ENCODE assay signal across 8 mouse cellular contexts in the genomic region with DNA sequence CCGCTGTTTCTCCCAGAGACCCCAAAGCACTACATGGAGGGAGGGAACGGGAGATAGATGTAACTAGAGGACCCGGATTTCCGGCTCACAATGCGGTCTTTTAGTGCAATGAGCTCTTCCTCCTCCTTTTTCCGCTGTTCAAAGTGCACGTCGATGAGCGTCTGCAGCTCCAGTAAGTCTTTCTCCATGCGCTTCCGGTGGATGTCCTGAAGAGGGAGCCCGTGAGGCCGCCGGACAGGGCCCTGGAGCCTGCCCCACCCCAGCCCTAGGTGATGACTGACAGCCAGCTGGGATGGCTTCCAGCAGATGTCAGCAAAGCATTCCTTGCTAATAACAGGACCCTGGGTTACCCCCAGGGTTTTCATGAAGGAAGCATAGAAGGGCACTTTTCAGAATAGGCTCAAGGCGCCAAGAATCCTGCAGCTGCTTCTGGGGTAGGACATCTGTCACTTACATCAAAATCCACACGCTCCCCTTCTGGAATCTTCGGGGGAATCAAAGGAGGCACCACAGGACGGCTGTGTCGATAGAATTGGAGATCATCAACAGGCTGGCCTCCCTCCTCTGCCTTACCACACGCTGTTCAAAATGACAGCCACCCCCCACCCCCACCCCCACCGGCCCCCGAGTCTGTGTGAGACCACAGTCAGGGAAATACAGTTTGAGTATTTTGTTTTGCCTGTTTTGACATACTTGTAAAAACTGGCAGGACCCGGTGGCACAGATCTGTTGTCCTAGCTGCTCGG. TPM values are rescaled to one million over a fixed set of nuclear protein-coding genes. Genes with fewer than 3 reads are reported as not detected.
DNase-seq lines count a peak whose midpoint lies in the region; ATAC-seq and TF ChIP-seq lines count a peak whose summit lies in the region.

No protein-coding gene starts in this region.

- TF ChIP-seq CTCF in brain, embryonic 14.5 days (IDR thresholded peaks at IDR 0.05; ENCODE audit: borderline replicate concordance, extremely low read depth, insufficient read depth, insufficient read length): peak; percentile 83

- no peaks in the 10 kb centered on the region for H3K4me1 ChIP-seq in forebrain, embryonic 14.5 days (ENCODE audit: control insufficient read depth, insufficient read depth, low read length)
- peaks cover 19% of the 10 kb centered on the region for H3K4me1 ChIP-seq in hindbrain, embryonic 10.5 days (replicated peaks)

- 16% methylated on average over 24 of the region's 24 CpGs for WGBS in forebrain, embryonic 14.5 days
- WGBS in hindbrain, embryonic 10.5 days: 14% methylated on average over 24 of the region's 24 CpGs

- TF ChIP-seq POLR2A in brain, embryonic 14.5 days (IDR thresholded peaks at IDR 0.05; ENCODE audit: borderline replicate concordance, extremely low read depth, insufficient read depth, insufficient read length, poor library complexity, severe bottlenecking): no peak

- peak; percentile 74 for ATAC-seq in forebrain, embryonic 14.5 days
- peak; percentile 82 for ATAC-seq in megakaryocyte-erythroid progenitor cell, adult 5-6 weeks (replicated peaks; ENCODE audit: low FRiP score, low TSS enrichment, poor library complexity, severe bottlenecking)

- H3K27ac ChIP-seq in forebrain, embryonic 14.5 days (ENCODE audit: low read depth, low read length): no peak overlapping the region
- H3K27ac ChIP-seq in hindbrain, embryonic 10.5 days: peak overlapping the region; percentile 50; the same call in 1 of the 2 replicates

- no peaks in the 10 kb centered on the region for H3K9me3 ChIP-seq in forebrain, embryonic 14.5 days (replicated peaks; ENCODE audit: control insufficient read depth, low read length)
- peaks cover 7% of the 10 kb centered on the region; the same call in 1 of the 2 replicates for H3K9me3 ChIP-seq in hindbrain, embryonic 10.5 days

- H3K9ac ChIP-seq in forebrain, embryonic 14.5 days (ENCODE audit: low read length): no peak overlapping the region

- no peaks in the 10 kb centered on the region for H3K27me3 ChIP-seq in forebrain, embryonic 14.5 days (replicated peaks; ENCODE audit: control insufficient read depth, insufficient read depth, low read length)
- peaks cover 16% of the 10 kb centered on the region for H3K27me3 ChIP-seq in hindbrain, embryonic 10.5 days (ENCODE audit: insufficient read depth, poor library complexity, severe bottlenecking)

- DNase-seq in cerebellum, adult 18-20 months: peak; percentile 54 to 64
- DNase-seq in cerebellum, adult 9-10 months: no peak
- peak; percentile 88 for DNase-seq in brain, embryonic 14.5 days (ENCODE audit: low read depth)
- peak; percentile 82 for DNase-seq in forebrain, embryonic 14.5 days (ENCODE audit: low spot score)
- peak; percentile 86 for DNase-seq in hindbrain, embryonic 10.5 days (ENCODE audit: low spot score)
- DNase-seq in layer of hippocampus, postnatal 36 days: peak; percentile 29 to 34
- DNase-seq in spleen, adult 12 weeks (ENCODE audit: low spot score): peak; percentile 54

- no peak overlapping the region for H3K4me3 ChIP-seq in forebrain, embryonic 14.5 days (ENCODE audit: low read depth, low read length)
- H3K4me3 ChIP-seq in hindbrain, embryonic 10.5 days: 0 out of 2 replicates have a peak overlapping the region, but pooled peaks have one; percentile 13

- H3K36me3 ChIP-seq in forebrain, embryonic 14.5 days (ENCODE audit: control insufficient read depth, insufficient read depth, low read length): no peaks in the 10 kb centered on the region
- no peaks in the 10 kb centered on the region for H3K36me3 ChIP-seq in hindbrain, embryonic 10.5 days

- H3K4me2 ChIP-seq in forebrain, embryonic 14.5 days (ENCODE audit: low read length): no peak overlapping the region

RNA-seq across cellular contexts. Expression of a gene that starts 6.1 kb away (rescaled TPM):
- 3.3 and 3.9 TPM in 2 replicates for polyA plus RNA-seq in brain, embryonic 14.5 days (2012; rRNA removed)
- polyA plus RNA-seq in forebrain, embryonic 14.5 days (2014; fragmentation: Nextera tagmentation; extraction: Ambion mirVana): 1.4 and 2.3 TPM in 2 replicates
- 5.7 and 6.2 TPM in 2 replicates for polyA plus RNA-seq in hindbrain, embryonic 10.5 days (2016; fragmentation: Nextera tagmentation; extraction: Ambion mirVana)
- total RNA-seq in layer of hippocampus, postnatal 36 days (2021): 1 to 10 TPM; 1.1 to 4.2 TPM
- total RNA-seq in megakaryocyte-erythroid progenitor cell, adult 5-6 weeks (2014; fragmentation: Nextera tagmentation): 1.4 TPM in 1 of 2 replicates, not detected in the other
- total RNA-seq in megakaryocyte-erythroid progenitor cell, adult 5-6 weeks (2017): 0.95 and 3.0 TPM in 2 replicates

RNA-seq across cellular contexts. Expression of a gene that starts 8.6 kb away (rescaled TPM):
- polyA plus RNA-seq in brain, embryonic 14.5 days (2012; rRNA removed): 61.5 and 104 TPM in 2 replicates
- 29.4 and 32.1 TPM in 2 replicates for polyA plus RNA-seq in forebrain, embryonic 14.5 days (2014; fragmentation: Nextera tagmentation; extraction: Ambion mirVana)
- 40.8 and 45.8 TPM in 2 replicates for polyA plus RNA-seq in hindbrain, embryonic 10.5 days (2016; fragmentation: Nextera tagmentation; extraction: Ambion mirVana)
- 100 to 1,000 TPM; 146 to 164 TPM for total RNA-seq in layer of hippocampus, postnatal 36 days (2021)
- 118 and 125 TPM in 2 replicates for total RNA-seq in megakaryocyte-erythroid progenitor cell, adult 5-6 weeks (2014; fragmentation: Nextera tagmentation)
- total RNA-seq in megakaryocyte-erythroid progenitor cell, adult 5-6 weeks (2017): 85.0 and 96.2 TPM in 2 replicates

RNA-seq across cellular contexts. Expression of a gene that starts 14.0 kb away (rescaled TPM):
- 4.2 and 4.3 TPM in 2 replicates for polyA plus RNA-seq in brain, embryonic 14.5 days (2012; rRNA removed)
- polyA plus RNA-seq in forebrain, embryonic 14.5 days (2014; fragmentation: Nextera tagmentation; extraction: Ambion mirVana): 0.81 and 1.7 TPM in 2 replicates
- polyA plus RNA-seq in hindbrain, embryonic 10.5 days (2016; fragmentation: Nextera tagmentation; extraction: Ambion mirVana): 2.5 and 3.5 TPM in 2 replicates
- 1 to 10 TPM in 1 of 2 experiments, under 1 TPM in 1; 0.70 to 1.3 TPM for total RNA-seq in layer of hippocampus, postnatal 36 days (2021)
- 2.1 and 10.2 TPM in 2 replicates for total RNA-seq in megakaryocyte-erythroid progenitor cell, adult 5-6 weeks (2014; fragmentation: Nextera tagmentation)
- 2.4 TPM in 1 of 2 replicates, not detected in the other for total RNA-seq in megakaryocyte-erythroid progenitor cell, adult 5-6 weeks (2017)

RNA-seq across cellular contexts. Expression of a gene that starts 22.2 kb away (rescaled TPM):
- polyA plus RNA-seq in brain, embryonic 14.5 days (2012; rRNA removed): 5.9 and 6.4 TPM in 2 replicates
- 0.55 and 0.72 TPM in 2 replicates for polyA plus RNA-seq in forebrain, embryonic 14.5 days (2014; fragmentation: Nextera tagmentation; extraction: Ambion mirVana)
- 2.5 and 2.9 TPM in 2 replicates for polyA plus RNA-seq in hindbrain, embryonic 10.5 days (2016; fragmentation: Nextera tagmentation; extraction: Ambion mirVana)
- total RNA-seq in layer of hippocampus, postnatal 36 days (2021): under 1 TPM; 0.38 to 0.65 TPM
- total RNA-seq in megakaryocyte-erythroid progenitor cell, adult 5-6 weeks (2014; fragmentation: Nextera tagmentation): 1.6 and 2.8 TPM in 2 replicates
- 0.23 TPM in 1 of 2 replicates, not detected in the other for total RNA-seq in megakaryocyte-erythroid progenitor cell, adult 5-6 weeks (2017)

RNA-seq across cellular contexts. Expression of a gene that starts 37.3 kb away (rescaled TPM):
- 103 and 105 TPM in 2 replicates for polyA plus RNA-seq in brain, embryonic 14.5 days (2012; rRNA removed)
- polyA plus RNA-seq in forebrain, embryonic 14.5 days (2014; fragmentation: Nextera tagmentation; extraction: Ambion mirVana): 133 and 153 TPM in 2 replicates
- 5.0 and 15.2 TPM in 2 replicates for polyA plus RNA-seq in hindbrain, embryonic 10.5 days (2016; fragmentation: Nextera tagmentation; extraction: Ambion mirVana)
- 100 to 1,000 TPM; 203 to 220 TPM for total RNA-seq in layer of hippocampus, postnatal 36 days (2021)
- 0.42 TPM in 1 of 2 replicates, not detected in the other for total RNA-seq in megakaryocyte-erythroid progenitor cell, adult 5-6 weeks (2014; fragmentation: Nextera tagmentation)
- total RNA-seq in megakaryocyte-erythroid progenitor cell, adult 5-6 weeks (2017): not detected in 2 replicates
